Mouse (Mus musculus) NIH3T3 (cell line): ENCODE measurements at regions not wholly inside any gene's neighbourhood (a gene's known extent, or its start where the extent isn't known, plus 50 kb on each side); places are given as distances from the start of the nearest gene placed in this dataset.

Experiments used
- DNase-seq: peaks from one replicate; pipeline ENCODE4 v3.0.0-alpha.2; 2012; ENCODE audit warnings: low read depth

- DNase-seq, result no peak
These were observed 206.2 kb upstream of the Daam1 start for GRCm38 (mm10) chr12:71624676-71625075.

GRCm38 (mm10) chr12:71625115-71625514, 205.8 kb upstream of the Daam1 start:
- DNase-seq, result no peak

- no peak for DNase-seq
These were observed 204.1 kb upstream of the Daam1 start for GRCm38 (mm10) chr12:71626801-71627200.

- no peak for DNase-seq
These were observed 203.2 kb upstream of the Daam1 start for GRCm38 (mm10) chr12:71627421-71628339.

GRCm38 (mm10) chr12:71628340-71628738, 202.5 kb upstream of the Daam1 start:
- DNase-seq, result no peak

GRCm38 (mm10) chr12:71628796-71629195, 202.1 kb upstream of the Daam1 start:
- no peak for DNase-seq

GRCm38 (mm10) chr12:71630386-71630785, 200.5 kb upstream of the Daam1 start:
- DNase-seq, result no peak

GRCm38 (mm10) chr12:71636300-71636699, 194.6 kb upstream of the Daam1 start:
- no peak for DNase-seq

- DNase-seq, result peak; percentile 72
These were observed 193.6 kb upstream of the Daam1 start for GRCm38 (mm10) chr12:71637248-71637647.

GRCm38 (mm10) chr12:71638246-71638645, 192.6 kb upstream of the Daam1 start:
- DNase-seq, result no peak

GRCm38 (mm10) chr12:71640058-71640501, 190.8 kb upstream of the Daam1 start:
- DNase-seq, result no peak

GRCm38 (mm10) chr12:71641486-71641885, 189.4 kb upstream of the Daam1 start:
- DNase-seq, result no peak

GRCm38 (mm10) chr12:71642797-71643337, 188.0 kb upstream of the Daam1 start:
- DNase-seq, result peak; percentile 11

GRCm38 (mm10) chr12:71651251-71651650, 179.6 kb upstream of the Daam1 start:
- DNase-seq, result no peak

GRCm38 (mm10) chr12:71693346-71694038, 137.4 kb upstream of the Daam1 start:
- DNase-seq, result peak; percentile 46

- DNase-seq, result peak; percentile 44
These were observed 129.1 kb upstream of the Daam1 start for GRCm38 (mm10) chr12:71701753-71702152.

GRCm38 (mm10) chr12:71702181-71702580, 128.7 kb upstream of the Daam1 start:
- DNase-seq, result no peak

- peak; percentile 88 for DNase-seq
These were observed 127.6 kb upstream of the Daam1 start for GRCm38 (mm10) chr12:71703146-71703902.

- DNase-seq, result peak; percentile 11
These were observed 126.4 kb upstream of the Daam1 start for GRCm38 (mm10) chr12:71704431-71704830.

- peak; percentile 85 for DNase-seq
These were observed 123.0 kb upstream of the Daam1 start for GRCm38 (mm10) chr12:71707727-71708369.

GRCm38 (mm10) chr12:71714606-71715005, 116.3 kb upstream of the Daam1 start:
- DNase-seq, result no peak
